In genomic region chr2:38688791-38689520, GRCm38 (mm10) we compare ENCODE assay signal across 8 mouse cellular contexts. TPM values are rescaled to one million over a fixed set of nuclear protein-coding genes. Genes with fewer than 3 reads are reported as not detected.
A peak's percentile ranks its signal among the peaks of the same experiment; 100 is the strongest.
DNase-seq lines count a peak whose midpoint lies in the region; ATAC-seq and TF ChIP-seq lines count a peak whose summit lies in the region.

No protein-coding gene starts in this region.

- intact Hi-C loops in left cerebral cortex, postnatal 36 days (cut with DNase I) = no loop called here

- peaks cover 65% of the 10 kb centered on the region for H3K27me3 ChIP-seq in E14TG2a.4 (ENCODE audit: insufficient read depth, low read length)
- peaks cover 2% of the 10 kb centered on the region for H3K27me3 ChIP-seq in midbrain, embryonic 16.5 days (ENCODE audit: control insufficient read depth, insufficient read depth, low read depth, low read length)

- peak; percentile 29 to 36 for DNase-seq in B cell, adult 2 months
- DNase-seq in embryo, embryonic 10 days (ENCODE audit: low spot score) = peak; percentile 84
- peak; percentile 53 for DNase-seq in heart, postnatal 4 days
- peak; percentile 25 to 40 for DNase-seq in left cerebral cortex, postnatal 36 days (ENCODE audit: low spot score in 2 of 2)
- peak; percentile 22 to 58 for DNase-seq in thymus, postnatal 10 days (ENCODE audit: low spot score in 2 of 2)
- no peak for DNase-seq in gastrocnemius, postnatal 25 days

- peak overlapping the region; percentile 74 for H3K4me3 ChIP-seq in E14TG2a.4 (replicated peaks; ENCODE audit: low read length)
- peak overlapping the region; percentile 33 for H3K4me3 ChIP-seq in midbrain, embryonic 16.5 days (ENCODE audit: low read depth, low read length)

- no peaks in the 10 kb centered on the region for H3K9me3 ChIP-seq in E14TG2a.4 (ENCODE audit: low read length)
- no peaks in the 10 kb centered on the region for H3K9me3 ChIP-seq in midbrain, embryonic 16.5 days (replicated peaks; ENCODE audit: control insufficient read depth, low read length, poor library complexity, severe bottlenecking)

- peak; percentile 81 for ATAC-seq in midbrain, embryonic 16.5 days

- H3K4me1 ChIP-seq in E14TG2a.4 (replicated peaks; ENCODE audit: low read depth, low read length) = peaks cover 52% of the 10 kb centered on the region
- peaks cover 14% of the 10 kb centered on the region for H3K4me1 ChIP-seq in midbrain, embryonic 16.5 days (ENCODE audit: control insufficient read depth, insufficient read depth, low read length)

- peak; percentile 54 for TF ChIP-seq CTCF in E14TG2a.4 (conservative IDR thresholded peaks at IDR 0.05; ENCODE audit: low read length)

- H3K9ac ChIP-seq in midbrain, embryonic 16.5 days (ENCODE audit: low read depth, low read length) = peak overlapping the region; percentile 61

- 2% methylated on average over 29 of the region's 29 CpGs for WGBS in midbrain, embryonic 16.5 days

- H3K36me3 ChIP-seq in E14TG2a.4 (ENCODE audit: insufficient read depth, low read length) = no peaks in the 10 kb centered on the region
- no peaks in the 10 kb centered on the region for H3K36me3 ChIP-seq in midbrain, embryonic 16.5 days (ENCODE audit: control insufficient read depth, insufficient read depth, low read length)

- H3K27ac ChIP-seq in midbrain, embryonic 16.5 days (ENCODE audit: low read length) = peak overlapping the region; percentile 63

- H3K4me2 ChIP-seq in midbrain, embryonic 16.5 days (ENCODE audit: low read length) = peak overlapping the region; percentile 67

RNA-seq across cellular contexts. Expression of gene Nr5a1, which starts 25.4 kb away (rescaled TPM):
- total RNA-seq in heart, postnatal 4 days (2021) = under 1 TPM; 0.10 to 0.14 TPM
- under 1 TPM in 1 of 2 experiments, not detected in 1; 0.25 TPM for total RNA-seq in left cerebral cortex, postnatal 36 days (2021)
- 0.25 and 1.5 TPM in 2 replicates for polyA plus RNA-seq in midbrain, embryonic 16.5 days (2015; fragmentation: Nextera tagmentation; extraction: Ambion mirVana)
- not detected for total RNA-seq in gastrocnemius, postnatal 25 days (2021)

RNA-seq across cellular contexts. Expression of gene Psmb7, which starts 45.1 kb away (rescaled TPM):
- 100 to 1,000 TPM; 252 to 254 TPM for total RNA-seq in heart, postnatal 4 days (2021)
- 100 to 1,000 TPM; 180 to 206 TPM for total RNA-seq in left cerebral cortex, postnatal 36 days (2021)
- 260 and 275 TPM in 2 replicates for polyA plus RNA-seq in midbrain, embryonic 16.5 days (2015; fragmentation: Nextera tagmentation; extraction: Ambion mirVana)
- 100 to 1,000 TPM; 281 to 289 TPM for total RNA-seq in gastrocnemius, postnatal 25 days (2021)
